Mouse (Mus musculus): ENCODE measurements around the gene Sept1. TPM values are rescaled to one million over a fixed set of nuclear protein-coding genes. Genes with fewer than 3 reads are reported as not detected.

Gene Sept1
- polyA plus RNA-seq, 2 experiments, result 15.3 to 22.2 TPM

DNA sequence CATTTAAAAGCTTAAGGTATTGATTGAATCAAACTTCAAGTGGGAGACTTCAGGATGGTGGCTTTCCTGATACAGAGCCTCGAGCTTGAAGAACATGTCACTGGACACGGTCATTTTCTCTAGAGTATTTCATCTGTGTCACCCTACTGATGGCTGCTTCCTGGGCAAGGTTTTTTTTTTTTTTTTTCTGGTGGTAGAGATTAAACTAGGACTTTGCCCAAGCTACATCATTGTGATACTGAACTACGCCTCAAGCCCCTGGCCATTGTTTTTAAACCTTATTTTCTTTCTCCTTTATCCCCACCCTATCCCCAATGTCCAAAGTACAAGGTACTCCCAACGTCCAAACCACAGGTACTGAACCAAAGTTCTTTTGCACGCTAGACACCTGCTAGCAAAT lies 37.7 kb upstream of the Sept1 start:
- Histone ChIP-seq H3K36me3 (ENCODE audit: control insufficient read depth, insufficient read depth, low read length) (peaks cover 19% of the 10 kb centered on the region), H3K27ac (replicated peaks; ENCODE audit: low read depth, low read length) (no peak overlapping the region), H3K9me3 (ENCODE audit: control insufficient read depth, low read length) (no peaks in the 10 kb centered on the region), H3K9ac (ENCODE audit: low read depth, low read length, severe bottlenecking) (no peak overlapping the region), H3K4me2 (replicated peaks; ENCODE audit: low read depth, low read length, severe bottlenecking) (no peak overlapping the region), H3K27me3 (ENCODE audit: control insufficient read depth, insufficient read depth, low read length) (no peaks in the 10 kb centered on the region), H3K4me3 (replicated peaks; ENCODE audit: low read length) (no peak overlapping the region), H3K4me1 (ENCODE audit: control insufficient read depth, insufficient read depth, low read length) (0 out of 2 replicates have a peak, but pooled peaks cover 3% of the 10 kb centered on the region)
- 88% methylated on average over 5 of the region's 5 CpGs for WGBS
- DNase-seq (ENCODE audit: low spot score) (no peak), ATAC-seq (ENCODE audit: low FRiP score, low read depth) (no peak)
- TF ChIP-seq POLR2A (IDR thresholded peaks at IDR 0.05; ENCODE audit: borderline replicate concordance, extremely low read depth, insufficient read depth, insufficient read length), result no peak

DNA sequence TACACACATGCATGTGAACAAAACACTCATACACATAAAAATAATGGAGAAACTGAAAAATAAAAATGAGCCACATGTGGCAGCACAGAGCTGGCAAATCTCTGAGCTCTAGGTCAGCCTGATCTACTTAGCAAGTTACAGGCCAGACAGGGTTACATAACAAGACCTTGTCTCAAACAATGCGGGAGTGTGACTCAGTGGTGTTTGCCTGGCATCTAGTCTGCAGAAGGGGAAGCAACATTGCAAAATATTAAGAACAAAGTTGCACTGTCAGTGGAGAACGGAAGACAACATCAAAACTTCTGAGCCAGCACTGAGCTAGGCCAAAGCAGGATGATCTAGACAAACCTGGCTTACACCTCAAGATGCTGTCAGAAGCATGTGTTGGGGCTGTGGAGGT lies 37.3 kb upstream of the Sept1 start:
- WGBS, result 93% methylated on average over 2 of the region's 2 CpGs
- no peak overlapping the region for H3K27ac ChIP-seq (replicated peaks; ENCODE audit: low read depth, low read length)
- H3K4me2 ChIP-seq (replicated peaks; ENCODE audit: low read depth, low read length, severe bottlenecking), result no peak overlapping the region
- no peaks in the 10 kb centered on the region for H3K9me3 ChIP-seq (ENCODE audit: control insufficient read depth, low read length)
- TF ChIP-seq POLR2A (IDR thresholded peaks at IDR 0.05; ENCODE audit: borderline replicate concordance, extremely low read depth, insufficient read depth, insufficient read length), result no peak
- DNase-seq (ENCODE audit: low spot score) (no peak), ATAC-seq (ENCODE audit: low FRiP score, low read depth) (no peak)
- no peaks in the 10 kb centered on the region for H3K27me3 ChIP-seq (ENCODE audit: control insufficient read depth, insufficient read depth, low read length)
- peaks cover 19% of the 10 kb centered on the region for H3K36me3 ChIP-seq (ENCODE audit: control insufficient read depth, insufficient read depth, low read length)
- H3K4me3 ChIP-seq (replicated peaks; ENCODE audit: low read length), result no peak overlapping the region
- H3K4me1 ChIP-seq (ENCODE audit: control insufficient read depth, insufficient read depth, low read length), result 0 out of 2 replicates have a peak, but pooled peaks cover 3% of the 10 kb centered on the region
- H3K9ac ChIP-seq (ENCODE audit: low read depth, low read length, severe bottlenecking), result no peak overlapping the region

DNA sequence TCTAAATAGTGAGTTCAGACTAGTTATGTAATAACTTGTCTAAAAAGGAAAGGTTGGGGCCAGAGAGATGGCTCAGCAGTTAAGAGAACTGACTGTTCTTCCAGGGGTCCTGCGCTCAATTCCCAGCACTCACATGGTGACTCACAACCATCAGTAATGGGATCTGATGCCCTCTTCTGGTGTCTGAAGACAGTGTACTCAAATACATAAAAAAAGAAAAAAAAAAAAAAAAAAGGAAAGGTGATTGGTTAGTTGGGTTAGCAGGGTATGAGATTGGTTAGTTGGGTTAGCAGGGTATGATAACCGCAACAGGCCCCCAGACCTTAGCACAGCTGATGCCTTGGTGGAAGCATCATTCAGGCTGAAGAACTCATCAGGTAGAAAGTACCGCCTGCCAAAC lies 30.6 kb upstream of the Sept1 start:
- TF ChIP-seq POLR2A (IDR thresholded peaks at IDR 0.05; ENCODE audit: borderline replicate concordance, extremely low read depth, insufficient read depth, insufficient read length), result no peak
- DNase-seq (ENCODE audit: low spot score) (no peak), ATAC-seq (ENCODE audit: low FRiP score, low read depth) (no peak)
- Histone ChIP-seq H3K36me3 (ENCODE audit: control insufficient read depth, insufficient read depth, low read length) (no peaks in the 10 kb centered on the region), H3K4me3 (replicated peaks; ENCODE audit: low read length) (no peak overlapping the region), H3K9me3 (ENCODE audit: control insufficient read depth, low read length) (no peaks in the 10 kb centered on the region), H3K4me2 (replicated peaks; ENCODE audit: low read depth, low read length, severe bottlenecking) (no peak overlapping the region), H3K9ac (ENCODE audit: low read depth, low read length, severe bottlenecking) (no peak overlapping the region), H3K27ac (replicated peaks; ENCODE audit: low read depth, low read length) (no peak overlapping the region), H3K27me3 (ENCODE audit: control insufficient read depth, insufficient read depth, low read length) (no peaks in the 10 kb centered on the region), H3K4me1 (ENCODE audit: control insufficient read depth, insufficient read depth, low read length) (0 out of 2 replicates have a peak, but pooled peaks cover 2% of the 10 kb centered on the region)
- WGBS, result 97% methylated on average over 3 of the region's 3 CpGs

DNA sequence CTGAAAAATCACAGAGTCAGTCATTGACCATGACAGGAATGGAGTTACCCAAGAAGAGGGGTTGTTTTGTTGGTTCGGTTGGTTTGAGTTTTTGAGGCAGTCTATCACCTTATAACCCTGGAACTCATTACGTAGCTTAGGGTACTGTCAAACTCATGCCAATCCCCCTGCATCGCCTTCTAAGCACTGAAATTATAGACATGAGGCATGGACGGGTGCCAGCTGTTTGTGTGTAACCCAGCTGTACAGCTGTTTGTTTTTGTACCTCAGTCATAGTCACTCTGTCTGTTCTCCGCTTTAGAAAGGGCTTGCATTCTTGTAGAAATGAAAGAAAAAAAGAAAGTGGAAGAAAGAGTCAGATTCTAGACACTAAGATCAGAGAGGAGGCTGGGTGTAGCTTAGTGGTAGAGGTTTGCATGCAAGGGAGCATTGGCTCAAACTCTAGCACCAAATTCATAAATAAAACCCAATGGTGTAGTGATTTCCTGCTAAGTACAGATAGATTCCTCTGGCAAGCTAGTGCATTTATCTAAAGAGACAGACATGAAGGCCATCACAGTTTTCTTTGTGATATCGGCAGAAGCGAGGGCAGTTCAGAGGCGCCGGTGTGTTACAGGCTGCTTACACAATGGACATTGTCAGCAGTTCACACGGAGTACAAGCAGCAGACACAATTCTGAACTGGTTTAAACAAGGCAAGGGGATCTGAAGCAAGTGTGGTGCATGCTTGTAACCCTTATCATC lies 29.5 kb upstream of the Sept1 start:
- Histone ChIP-seq H3K4me1 (ENCODE audit: control insufficient read depth, insufficient read depth, low read length) (0 out of 2 replicates have a peak, but pooled peaks cover 2% of the 10 kb centered on the region), H3K9ac (ENCODE audit: low read depth, low read length, severe bottlenecking) (no peak overlapping the region), H3K36me3 (ENCODE audit: control insufficient read depth, insufficient read depth, low read length) (no peaks in the 10 kb centered on the region), H3K4me3 (replicated peaks; ENCODE audit: low read length) (no peak overlapping the region), H3K4me2 (replicated peaks; ENCODE audit: low read depth, low read length, severe bottlenecking) (no peak overlapping the region), H3K9me3 (ENCODE audit: control insufficient read depth, low read length) (no peaks in the 10 kb centered on the region), H3K27ac (replicated peaks; ENCODE audit: low read depth, low read length) (no peak overlapping the region), H3K27me3 (ENCODE audit: control insufficient read depth, insufficient read depth, low read length) (no peaks in the 10 kb centered on the region)
- no peak for DNase-seq (ENCODE audit: low spot score)
- TF ChIP-seq POLR2A (IDR thresholded peaks at IDR 0.05; ENCODE audit: borderline replicate concordance, extremely low read depth, insufficient read depth, insufficient read length), result no peak
- no peak for ATAC-seq (ENCODE audit: low FRiP score, low read depth)
- 82% methylated on average over 10 of the region's 10 CpGs for WGBS

DNA sequence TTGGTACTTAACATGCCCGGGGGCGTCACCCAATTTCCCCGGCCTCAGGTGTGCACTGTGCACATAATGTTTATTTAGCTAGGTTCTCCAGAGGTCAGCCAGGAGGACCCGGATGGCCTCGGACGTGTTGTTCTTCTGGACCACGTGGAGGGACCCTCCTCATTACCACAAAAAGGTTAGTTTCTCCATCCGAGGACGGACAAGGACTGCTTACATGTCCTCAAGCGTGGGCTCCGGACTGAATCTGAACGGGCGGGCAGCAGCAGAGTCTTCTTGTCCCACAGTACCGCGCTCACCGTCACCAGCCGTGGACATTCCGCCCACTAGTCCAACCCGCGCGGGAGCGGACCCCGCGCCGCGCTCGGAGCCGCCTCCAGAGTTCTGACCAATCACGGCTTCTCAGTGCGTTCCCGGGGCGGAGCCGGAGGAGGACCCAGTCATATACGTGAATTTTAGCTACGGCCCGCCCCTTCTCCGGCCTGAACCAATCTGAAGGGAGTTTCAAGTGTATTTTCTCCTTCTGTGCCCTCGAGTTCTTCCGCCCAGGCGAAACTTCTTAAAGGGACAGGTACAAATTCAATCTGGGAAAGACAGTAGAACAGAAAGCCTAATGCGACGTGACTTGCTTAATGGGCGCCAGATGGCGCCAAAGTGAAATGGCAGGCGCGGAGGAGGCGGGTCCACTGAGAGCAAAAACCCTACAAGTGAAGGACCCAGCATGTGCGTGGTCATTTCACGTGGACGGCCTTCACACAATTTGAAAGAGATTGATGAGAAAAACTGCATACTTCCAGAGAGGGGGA lies 27.6 kb upstream of the Sept1 start, which contains the start of gene Dctpp1:
TSS of gene Dctpp1 (minus strand) at position 401 of the 803 bp plus-strand sequence.
- DNase-seq (ENCODE audit: low spot score) (peak; percentile 98), ATAC-seq (ENCODE audit: low FRiP score, low read depth) (peak; percentile 99)
- under 1% methylated on average over 50 of the region's 50 CpGs for WGBS
- H3K9ac ChIP-seq (ENCODE audit: low read depth, low read length, severe bottlenecking), result peak within 1 kb of the TSS; percentile 69
- peaks cover 11% of the 10 kb centered on the region for H3K36me3 ChIP-seq (ENCODE audit: control insufficient read depth, insufficient read depth, low read length)
- H3K27ac ChIP-seq (replicated peaks; ENCODE audit: low read depth, low read length), result no peak within 1 kb of the TSS
- 0 out of 2 replicates have a peak, but pooled peaks cover 2% of the 10 kb centered on the region for H3K4me1 ChIP-seq (ENCODE audit: control insufficient read depth, insufficient read depth, low read length)
- no peaks in the 10 kb centered on the region for H3K9me3 ChIP-seq (ENCODE audit: control insufficient read depth, low read length)
- H3K4me3 ChIP-seq (replicated peaks; ENCODE audit: low read length), result peak within 1 kb of the TSS; percentile 65
- H3K27me3 ChIP-seq (ENCODE audit: control insufficient read depth, insufficient read depth, low read length), result no peaks in the 10 kb centered on the region
- TF ChIP-seq POLR2A (IDR thresholded peaks at IDR 0.05; ENCODE audit: borderline replicate concordance, extremely low read depth, insufficient read depth, insufficient read length), result peak; percentile 81; the same call in 1 of the 2 replicates
- H3K4me2 ChIP-seq (replicated peaks; ENCODE audit: low read depth, low read length, severe bottlenecking), result peak within 1 kb of the TSS; percentile 83

Measured in limb, embryonic 14.5 days (tissue).